Mouse (Mus musculus): Measurements from ENCODE around the gene Gnaz. TPM values are rescaled to one million over a fixed set of nuclear protein-coding genes. Genes with fewer than 3 reads are reported as not detected.

The Gnaz gene
- polyA plus RNA-seq, 1 experiment from 2014 or later = 2.2 TPM

GRCm38 (mm10) chr10:75052902-75053301, 85.9 kb downstream of the Gnaz start:
- Histone ChIP-seq H3K27me3 (replicated peaks; ENCODE audit: insufficient read depth, low read length) (no peaks in the 10 kb centered on the region), H3K4me2 (replicated peaks; ENCODE audit: low read depth, low read length) (no peak overlapping the region), H3K27ac (ENCODE audit: low read length) (no peak overlapping the region), H3K9me3 (ENCODE audit: low read length) (no peaks in the 10 kb centered on the region), H3K4me3 (ENCODE audit: low read depth, low read length) (no peak overlapping the region), H3K36me3 (ENCODE audit: insufficient read depth, low read length) (no peaks in the 10 kb centered on the region), H3K4me1 (ENCODE audit: insufficient read depth, low read depth, low read length) (no peaks in the 10 kb centered on the region), H3K9ac (replicated peaks; ENCODE audit: low read depth) (no peak overlapping the region)
- DNase-seq (ENCODE audit: low spot score) (no peak), ATAC-seq (no peak)
- TF ChIP-seq CTCF (IDR thresholded peaks at IDR 0.05) (no peak), EP300 (IDR thresholded peaks at IDR 0.05) (no peak)
- 76% methylated on average over 8 of the region's 8 CpGs for whole genome bisulfite sequencing

- H3K4me1 ChIP-seq (ENCODE audit: insufficient read depth, low read depth, low read length) = no peaks in the 10 kb centered on the region
- H3K9me3 ChIP-seq (ENCODE audit: low read length) = no peaks in the 10 kb centered on the region
- H3K4me3 ChIP-seq (ENCODE audit: low read depth, low read length) = no peak overlapping the region
- ATAC-seq (no peak), DNase-seq (ENCODE audit: low spot score) (no peak)
- H3K27ac ChIP-seq (ENCODE audit: low read length) = no peak overlapping the region
- WGBS = 62% methylated on average over 4 of the region's 4 CpGs
- H3K9ac ChIP-seq (replicated peaks; ENCODE audit: low read depth) = no peak overlapping the region
- H3K4me2 ChIP-seq (replicated peaks; ENCODE audit: low read depth, low read length) = no peak overlapping the region
- TF ChIP-seq EP300 (IDR thresholded peaks at IDR 0.05) (no peak), CTCF (IDR thresholded peaks at IDR 0.05) (no peak)
- no peaks in the 10 kb centered on the region for H3K36me3 ChIP-seq (ENCODE audit: insufficient read depth, low read length)
- no peaks in the 10 kb centered on the region for H3K27me3 ChIP-seq (replicated peaks; ENCODE audit: insufficient read depth, low read length)
Observed at GRCm38 (mm10) chr10:75053655-75054054, 86.7 kb downstream of the Gnaz start.

GRCm38 (mm10) chr10:75054125-75054524, 87.1 kb downstream of the Gnaz start:
- WGBS = 38% methylated on average over 6 of the region's 6 CpGs
- H3K9me3 ChIP-seq (ENCODE audit: low read length) = no peaks in the 10 kb centered on the region
- H3K27me3 ChIP-seq (replicated peaks; ENCODE audit: insufficient read depth, low read length) = no peaks in the 10 kb centered on the region
- TF ChIP-seq CTCF (IDR thresholded peaks at IDR 0.05) = no peak
- TF ChIP-seq EP300 (IDR thresholded peaks at IDR 0.05) = peak; percentile 47; the same call in 1 of the 2 replicates
- 0 out of 2 replicates have a peak overlapping the region, but pooled peaks have one; percentile 26 for H3K27ac ChIP-seq (ENCODE audit: low read length)
- ATAC-seq (peak; percentile 75), DNase-seq (ENCODE audit: low spot score) (peak; percentile 61)
- H3K36me3 ChIP-seq (ENCODE audit: insufficient read depth, low read length) = no peaks in the 10 kb centered on the region
- H3K4me1 ChIP-seq (ENCODE audit: insufficient read depth, low read depth, low read length) = no peaks in the 10 kb centered on the region
- H3K9ac ChIP-seq (replicated peaks; ENCODE audit: low read depth) = no peak overlapping the region
- no peak overlapping the region for H3K4me2 ChIP-seq (replicated peaks; ENCODE audit: low read depth, low read length)
- H3K4me3 ChIP-seq (ENCODE audit: low read depth, low read length) = no peak overlapping the region

- 61% methylated on average over 5 of the region's 5 CpGs for WGBS
- Histone ChIP-seq H3K9ac (replicated peaks; ENCODE audit: low read depth) (no peak overlapping the region), H3K4me1 (ENCODE audit: insufficient read depth, low read depth, low read length) (no peaks in the 10 kb centered on the region), H3K9me3 (ENCODE audit: low read length) (no peaks in the 10 kb centered on the region), H3K36me3 (ENCODE audit: insufficient read depth, low read length) (no peaks in the 10 kb centered on the region), H3K4me2 (replicated peaks; ENCODE audit: low read depth, low read length) (no peak overlapping the region), H3K27me3 (replicated peaks; ENCODE audit: insufficient read depth, low read length) (no peaks in the 10 kb centered on the region), H3K4me3 (ENCODE audit: low read depth, low read length) (no peak overlapping the region), H3K27ac (ENCODE audit: low read length) (no peak overlapping the region)
- DNase-seq (ENCODE audit: low spot score) (peak; percentile 24), ATAC-seq (no peak)
- TF ChIP-seq EP300 (IDR thresholded peaks at IDR 0.05) = no peak
- no peak for TF ChIP-seq CTCF (IDR thresholded peaks at IDR 0.05)
Observed at GRCm38 (mm10) chr10:75055672-75056071, 88.7 kb downstream of the Gnaz start.

- ATAC-seq (no peak), DNase-seq (ENCODE audit: low spot score) (no peak)
- H3K4me1 ChIP-seq (ENCODE audit: insufficient read depth, low read depth, low read length) = no peaks in the 10 kb centered on the region
- H3K4me3 ChIP-seq (ENCODE audit: low read depth, low read length) = no peak overlapping the region
- TF ChIP-seq EP300 (IDR thresholded peaks at IDR 0.05) (no peak), CTCF (IDR thresholded peaks at IDR 0.05) (no peak)
- no peak overlapping the region for H3K9ac ChIP-seq (replicated peaks; ENCODE audit: low read depth)
- H3K27me3 ChIP-seq (replicated peaks; ENCODE audit: insufficient read depth, low read length) = no peaks in the 10 kb centered on the region
- H3K4me2 ChIP-seq (replicated peaks; ENCODE audit: low read depth, low read length) = no peak overlapping the region
- H3K9me3 ChIP-seq (ENCODE audit: low read length) = no peaks in the 10 kb centered on the region
- 35% methylated on average over 4 of the region's 4 CpGs for WGBS
- H3K36me3 ChIP-seq (ENCODE audit: insufficient read depth, low read length) = no peaks in the 10 kb centered on the region
- no peak overlapping the region for H3K27ac ChIP-seq (ENCODE audit: low read length)
Observed at GRCm38 (mm10) chr10:75056255-75056654, 89.3 kb downstream of the Gnaz start.

GRCm38 (mm10) chr10:75058336-75058735, 91.4 kb downstream of the Gnaz start:
- 33% methylated on average over 8 of the region's 8 CpGs for WGBS
- H3K9ac ChIP-seq (replicated peaks; ENCODE audit: low read depth) = no peak overlapping the region
- H3K9me3 ChIP-seq (ENCODE audit: low read length) = no peaks in the 10 kb centered on the region
- no peak overlapping the region for H3K4me2 ChIP-seq (replicated peaks; ENCODE audit: low read depth, low read length)
- TF ChIP-seq EP300 (IDR thresholded peaks at IDR 0.05) (peak; percentile 74), CTCF (IDR thresholded peaks at IDR 0.05) (no peak)
- H3K4me1 ChIP-seq (ENCODE audit: insufficient read depth, low read depth, low read length) = peaks cover 8% of the 10 kb centered on the region; the same call in 1 of the 2 replicates
- ATAC-seq (peak; percentile 18), DNase-seq (ENCODE audit: low spot score) (peak; percentile 80)
- H3K27me3 ChIP-seq (replicated peaks; ENCODE audit: insufficient read depth, low read length) = no peaks in the 10 kb centered on the region
- no peak overlapping the region for H3K4me3 ChIP-seq (ENCODE audit: low read depth, low read length)
- H3K27ac ChIP-seq (ENCODE audit: low read length) = no peak overlapping the region
- H3K36me3 ChIP-seq (ENCODE audit: insufficient read depth, low read length) = no peaks in the 10 kb centered on the region

All from lung, postnatal 0 days (tissue).